Mouse (Mus musculus): ENCODE measurements around the gene Iqch. TPM values are rescaled to one million over a fixed set of nuclear protein-coding genes. Genes with fewer than 3 reads are reported as not detected.

Gene Iqch
- total RNA-seq, 2 experiments from 2014 or later: not detected

- DNase-seq: no peak
Observed at GRCm38 (mm10) chr9:63612565-63613515, 10.5 kb upstream of the Iqch start.

- DNase-seq: no peak
Observed at GRCm38 (mm10) chr9:63611967-63612366, 9.7 kb upstream of the Iqch start.

GRCm38 (mm10) chr9:63610841-63611366 is 8.6 kb upstream of the Iqch start:
- DNase-seq: peak; percentile 31

- no peak for DNase-seq
Observed at GRCm38 (mm10) chr9:63610231-63610630, 7.9 kb upstream of the Iqch start.

DNA sequence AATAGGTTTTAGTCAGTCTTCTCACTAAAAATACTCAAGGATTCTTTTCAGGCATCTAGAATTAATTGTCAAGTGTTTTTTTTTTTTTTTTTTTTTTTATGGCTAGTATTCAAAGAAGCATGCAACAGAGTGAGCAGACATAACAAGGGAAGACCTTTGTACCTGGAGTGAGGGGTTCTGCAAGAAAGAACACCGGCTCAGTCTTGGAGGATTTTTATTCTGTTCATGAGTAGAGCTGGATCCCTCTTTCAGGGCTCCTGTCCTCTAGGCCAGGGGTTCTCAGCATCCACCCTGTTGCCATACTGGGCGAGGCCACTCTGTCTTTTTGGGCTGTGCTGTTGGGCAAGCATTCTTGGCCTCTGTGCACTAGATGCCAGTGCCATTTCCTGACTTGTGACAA is 7.5 kb upstream of the Iqch start:
- DNase-seq: no peak

DNA sequence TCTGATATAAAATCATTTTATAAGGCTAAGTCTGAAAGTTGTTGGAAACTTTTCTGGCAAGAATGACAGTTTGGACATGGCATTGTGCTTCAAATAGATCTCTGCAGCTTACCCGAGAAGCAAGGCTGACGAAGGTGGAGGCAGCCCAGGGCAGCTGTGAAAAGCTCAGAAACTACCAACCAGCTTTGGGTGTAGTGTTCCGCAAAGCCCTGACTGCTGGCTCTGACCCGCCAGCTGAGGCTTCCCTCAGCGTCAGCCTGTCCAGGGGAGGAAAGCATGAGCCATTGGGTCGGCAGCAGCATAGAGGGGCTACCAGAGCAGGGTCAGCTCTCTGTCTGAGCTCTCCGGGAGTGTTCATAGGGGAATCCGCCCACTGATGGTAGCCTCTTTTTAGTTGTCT is 7.0 kb upstream of the Iqch start:
- DNase-seq: no peak

- DNase-seq: no peak
Observed at GRCm38 (mm10) chr9:63608006-63608405, 5.7 kb upstream of the Iqch start.

DNA sequence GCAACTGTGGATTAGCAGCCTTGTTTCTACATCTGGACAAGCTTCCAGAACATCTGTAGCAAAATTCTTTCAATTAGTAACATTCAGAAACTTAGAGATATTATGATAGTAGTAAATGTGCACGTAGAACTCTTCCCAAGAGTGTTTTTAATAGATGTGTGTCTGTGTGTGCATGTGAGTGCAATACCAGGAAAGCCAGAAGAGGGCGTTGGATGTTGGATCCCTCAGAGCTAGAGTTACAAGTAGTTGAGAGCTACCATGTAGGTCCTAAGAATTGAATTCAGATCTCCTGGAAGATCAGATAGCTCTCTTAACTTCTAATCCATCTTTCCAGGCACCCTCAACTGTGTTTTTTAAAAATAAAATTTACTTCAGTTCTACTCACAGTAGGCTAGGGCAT is 4.3 kb upstream of the Iqch start:
- DNase-seq: no peak

DNA sequence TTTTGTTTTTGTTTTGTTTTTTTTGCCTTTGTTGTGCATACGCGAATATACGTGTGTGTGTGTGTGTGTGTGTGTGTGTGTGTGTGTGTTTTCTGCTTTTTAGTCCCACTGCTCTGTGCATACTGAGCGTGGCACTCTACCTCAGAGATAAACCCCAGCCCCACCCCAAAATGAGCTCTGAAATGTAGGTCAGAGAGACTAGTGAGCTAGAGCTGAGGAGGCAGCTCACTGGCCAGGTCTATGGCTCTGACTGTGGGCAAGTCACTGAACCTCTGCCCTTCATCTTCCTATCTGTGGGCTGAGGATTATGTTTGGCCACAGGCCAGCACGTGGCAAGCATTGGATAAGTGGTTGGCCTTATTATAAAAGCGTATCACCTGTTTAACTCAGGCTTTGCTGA is 1.6 kb upstream of the Iqch start:
- no peak for DNase-seq

GRCm38 (mm10) chr9:63596660-63597059 is 5.6 kb downstream of the Iqch start:
- no peak for DNase-seq

DNA sequence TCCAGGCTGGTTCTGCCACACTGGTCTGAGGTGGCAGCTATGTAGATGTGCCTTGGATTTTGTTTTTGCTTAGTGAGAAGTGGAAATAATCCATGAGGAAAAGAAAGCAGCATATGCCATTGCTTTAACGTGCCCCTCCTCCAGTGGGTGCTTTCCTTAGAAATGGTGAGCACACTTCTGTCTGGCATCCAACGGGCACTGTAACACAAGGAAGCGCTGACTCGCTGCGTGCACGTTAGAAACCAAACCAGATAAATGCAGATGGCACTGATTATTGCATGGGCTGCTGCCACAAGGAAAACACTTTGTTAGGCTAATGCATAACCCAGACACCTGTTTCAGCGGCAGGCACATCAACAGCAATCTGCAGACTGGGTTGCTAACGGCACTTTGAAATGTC is 6.6 kb downstream of the Iqch start:
- no peak for DNase-seq

- no peak for DNase-seq
Observed at GRCm38 (mm10) chr9:63595032-63595431, 7.3 kb downstream of the Iqch start.

DNA sequence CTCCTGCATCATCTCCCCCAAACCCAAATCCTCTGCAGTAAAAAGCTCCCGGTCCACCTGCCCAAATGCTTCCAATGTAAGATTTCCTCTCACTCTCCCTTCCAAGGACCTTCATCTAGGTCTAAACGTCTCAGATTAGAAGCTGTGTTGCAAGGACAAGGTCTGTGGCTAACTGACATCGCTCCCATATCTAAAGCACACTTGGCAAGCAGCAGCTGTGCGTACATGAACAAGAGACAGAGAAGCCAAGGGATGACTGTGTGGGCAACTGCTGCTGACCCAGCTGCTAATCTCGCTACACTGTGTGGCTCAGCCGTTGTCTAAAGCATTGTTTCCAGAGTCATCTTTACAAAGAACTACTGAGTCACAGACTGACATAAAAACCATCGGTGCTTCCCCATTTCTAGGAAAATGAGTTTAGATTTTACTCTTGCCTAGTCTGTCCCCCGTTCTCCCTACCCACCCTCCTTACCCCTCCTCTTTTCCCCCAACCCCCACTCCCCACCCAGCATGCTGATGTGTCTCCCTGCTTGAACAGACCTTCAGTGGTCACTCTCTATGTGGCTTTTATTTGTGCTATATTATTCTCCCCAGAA is 10.5 kb downstream of the Iqch start:
- no peak for DNase-seq

- DNase-seq: no peak
Observed at GRCm38 (mm10) chr9:63590592-63590991, 11.7 kb downstream of the Iqch start.

DNA sequence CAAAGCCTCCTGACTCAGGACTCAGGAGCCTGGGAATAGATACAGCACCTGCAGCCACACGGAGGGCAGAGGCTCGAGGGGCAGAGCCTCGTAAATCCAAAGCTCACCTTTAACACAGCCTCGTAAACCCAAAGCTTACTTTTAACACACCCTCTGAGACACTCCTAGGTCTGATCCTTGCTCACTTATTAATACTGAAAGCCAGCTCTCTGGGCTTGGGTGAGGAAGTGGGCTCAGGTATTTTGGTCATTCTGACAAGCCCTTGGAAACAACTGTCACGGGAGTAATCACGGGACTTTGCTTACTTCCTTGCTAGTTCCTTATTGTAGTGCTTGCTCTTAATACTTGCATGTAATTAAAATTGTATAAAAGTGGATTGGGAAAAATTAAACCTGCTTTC is 13.1 kb downstream of the Iqch start:
- DNase-seq: no peak

GRCm38 (mm10) chr9:63585251-63585650 is 17.0 kb downstream of the Iqch start:
- DNase-seq: no peak

DNA sequence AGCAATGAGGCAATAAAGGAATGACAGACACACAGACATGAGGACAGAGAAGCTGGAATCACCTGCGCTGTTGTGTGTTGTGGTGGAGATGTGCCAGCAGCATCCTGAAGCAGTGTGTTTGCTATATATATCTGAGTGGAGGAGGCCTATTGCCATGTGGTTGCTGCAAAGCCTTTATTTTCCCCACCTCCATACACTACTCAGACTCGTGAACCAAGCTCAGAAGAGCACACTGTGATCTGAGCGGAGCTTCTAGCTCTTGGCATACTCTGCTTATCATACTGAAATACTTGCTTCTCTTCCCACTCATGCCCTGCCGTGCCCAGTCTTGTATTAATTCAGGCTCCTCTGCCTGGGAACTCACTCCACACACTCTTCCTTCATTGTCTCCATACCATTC is 20.5 kb downstream of the Iqch start:
- no peak for DNase-seq

DNA sequence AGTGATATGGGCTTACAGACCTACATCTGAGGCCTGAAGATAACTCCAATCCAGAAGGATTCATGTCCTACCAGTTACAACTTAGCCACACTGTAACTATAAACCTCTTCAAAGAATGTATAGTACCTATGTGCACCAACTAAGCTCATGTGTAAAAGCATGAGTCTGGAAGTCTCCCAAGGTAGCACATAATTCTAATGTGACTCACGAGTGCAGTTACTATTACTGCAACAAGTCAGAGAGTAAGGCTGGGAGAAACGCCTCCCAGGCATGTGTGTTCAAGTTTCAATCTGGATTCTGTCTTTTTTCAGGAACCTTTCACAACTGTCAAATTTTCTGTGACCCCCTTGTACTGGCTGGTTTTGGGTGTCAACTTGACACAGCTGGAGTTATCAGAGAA is 22.2 kb downstream of the Iqch start:
- DNase-seq: no peak

DNA sequence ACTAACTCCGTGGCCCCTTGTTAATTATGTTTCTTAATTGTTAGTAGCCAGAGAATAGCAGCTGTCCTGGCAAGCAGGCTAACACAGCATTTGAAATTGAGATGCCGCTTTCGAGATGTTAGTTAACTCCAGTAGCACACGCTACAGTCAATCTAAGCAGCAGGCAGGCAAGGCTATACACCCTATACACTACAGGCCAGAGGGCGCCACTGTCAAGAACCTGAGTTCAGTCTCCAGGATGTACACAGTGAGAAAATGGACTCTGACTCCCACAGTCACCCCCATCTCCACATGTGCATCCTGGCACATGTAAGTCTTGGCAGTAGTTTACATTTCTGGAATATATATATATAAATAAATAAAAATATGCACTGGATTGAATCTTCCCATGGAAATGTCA is 22.6 kb downstream of the Iqch start:
- DNase-seq: no peak

DNA sequence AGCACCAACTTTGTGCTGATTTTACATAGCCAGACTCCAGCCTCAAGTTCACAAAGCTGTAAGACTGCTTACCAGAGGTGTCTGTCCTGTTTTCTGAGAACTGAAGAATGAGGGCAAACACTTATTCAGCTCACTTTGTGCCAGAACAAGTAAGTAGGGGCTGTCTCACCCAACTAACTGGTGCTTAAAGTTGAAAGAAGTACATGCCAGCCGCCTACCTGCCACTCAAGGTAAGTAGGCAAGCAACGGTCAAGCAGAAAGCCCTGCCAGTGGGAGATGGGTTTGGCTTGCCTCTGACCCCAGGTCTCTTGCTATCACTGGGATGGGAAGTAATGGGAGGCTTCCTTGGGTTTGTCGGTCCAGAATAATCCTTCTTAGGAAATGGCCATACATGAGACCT is 24.8 kb downstream of the Iqch start:
- no peak for DNase-seq

DNA sequence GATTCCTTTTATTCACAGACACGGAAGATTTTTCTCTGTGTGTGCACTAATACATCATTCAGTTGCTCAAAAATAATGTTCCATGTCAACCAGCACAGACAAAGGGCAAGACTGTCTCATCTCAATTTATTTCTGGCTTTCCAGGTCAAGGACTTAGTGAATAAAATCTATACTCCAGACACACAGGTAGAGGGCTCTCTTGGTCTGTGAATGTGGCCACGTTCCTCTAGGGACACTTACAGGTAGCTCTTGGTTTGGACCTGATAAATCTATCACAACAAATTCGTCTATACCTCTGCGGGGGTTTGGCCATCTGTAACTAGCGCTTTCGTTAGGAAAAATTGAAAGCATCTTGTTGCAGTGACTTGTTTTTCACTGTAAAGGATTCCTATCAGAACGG is 29.4 kb downstream of the Iqch start:
- no peak for DNase-seq

- no peak for DNase-seq
Observed at GRCm38 (mm10) chr9:63571895-63572294, 30.4 kb downstream of the Iqch start.

GRCm38 (mm10) chr9:63568808-63569207 is 33.5 kb downstream of the Iqch start:
- DNase-seq: no peak

DNA sequence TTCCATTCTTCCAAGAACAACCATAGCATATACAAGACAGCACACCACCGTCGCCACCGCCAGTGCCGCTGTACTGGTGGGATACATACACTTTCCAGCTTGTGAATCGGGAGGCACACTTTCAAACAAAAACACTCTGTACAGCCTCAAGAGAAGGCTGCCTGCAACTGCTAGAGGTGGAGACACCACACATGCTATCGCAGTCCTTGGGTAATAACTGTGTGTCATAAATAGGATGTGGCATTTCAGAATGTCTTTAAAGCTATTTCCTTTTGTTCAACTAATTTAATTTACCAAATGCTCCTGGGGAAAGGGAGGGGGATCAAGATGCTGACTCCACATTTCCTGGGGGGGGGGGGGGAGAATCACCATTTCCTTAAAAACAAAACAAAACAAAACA is 34.0 kb downstream of the Iqch start:
- no peak for DNase-seq

Measured in gastrocnemius, postnatal 10 days (tissue).